Mouse (Mus musculus) stomach, postnatal 0 days (tissue): ENCODE results near the gene Thsd7b. TPM values are rescaled to one million over a fixed set of nuclear protein-coding genes. Genes with fewer than 3 reads are reported as not detected.

Experiments used
- ATAC-seq: fragments of 200-750 bp; cut with Nextera tagmentation; 2 replicates; pipeline ENCODE4 v1.8.0; 2017; ENCODE audit not compliant: low FRiP score, low TSS enrichment
- DNase-seq: peaks from one replicate; pipeline ENCODE4 v3.0.0-alpha.2; 2016; ENCODE audit warnings: low spot score
- H3K27ac ChIP-seq: fragments of 300-500 bp; sonication (generic); replicated peaks from 2 replicates; pipeline ENCODE4 v1.5.1; 2014; ENCODE audit warnings: mild to moderate bottlenecking, control low read depth
- H3K27me3 ChIP-seq: fragments of 300-500 bp; sonication (generic); 2 replicates; pipeline ENCODE4 v1.6.1; 2014; ENCODE audit warnings: low read length; ENCODE audit not compliant: control insufficient read depth, insufficient read depth
- H3K36me3 ChIP-seq: fragments of 300-500 bp; sonication (generic); 2 replicates; pipeline ENCODE4 v1.6.1; 2014; ENCODE audit warnings: low read length, mixed read lengths; ENCODE audit not compliant: control insufficient read depth, insufficient read depth
- H3K4me1 ChIP-seq: fragments of 300-500 bp; sonication (generic); replicated peaks from 2 replicates; pipeline ENCODE4 v1.6.1; 2014; ENCODE audit warnings: antibody characterized with exemption; ENCODE audit not compliant: control insufficient read depth, insufficient read depth
- H3K4me2 ChIP-seq: fragments of 300-500 bp; sonication (generic); replicated peaks from 2 replicates; pipeline ENCODE4 v1.6.1; 2014; ENCODE audit warnings: low read depth, mild to moderate bottlenecking, control low read depth, moderate library complexity
- H3K4me3 ChIP-seq: fragments of 300-500 bp; sonication (generic); 2 replicates; pipeline ENCODE4 v1.5.1; 2014; ENCODE audit warnings: low read depth, low read length, control low read depth
- H3K9ac ChIP-seq: fragments of 300-500 bp; sonication (generic); 2 replicates; pipeline ENCODE4 v1.6.1; 2014; ENCODE audit warnings: mild to moderate bottlenecking, low read length, control low read depth, mixed read lengths
- H3K9me3 ChIP-seq: fragments of 300-500 bp; sonication (generic); 2 replicates; pipeline ENCODE4 v1.6.1; 2016; ENCODE audit warnings: low read length; ENCODE audit not compliant: control insufficient read depth
- CTCF ChIP-seq: IDR thresholded peaks from 2 replicates; pipeline ENCODE4 v1.5.1; 2016; ENCODE audit warnings: antibody characterized with exemption, low read depth, mild to moderate bottlenecking, moderate library complexity
- EP300 ChIP-seq: optimal IDR thresholded peaks from 2 replicates; pipeline ENCODE3; 2016; ENCODE audit warnings: antibody characterized with exemption
- WGBS: fragments of 180-500 bp; shearing (Covaris S2); extraction: QIAGEN DNeasy Blood & Tissue Kit; methylation state at CpG from one replicate; pipeline ENCODE4 v1.1.7; 2014; 5-methylcytosine and 5-hydroxymethylcytosine counted together
- polyA plus RNA-seq: library from polyadenylated mRNA; unstranded; fragments of >200 nt; fragmentation: Nextera tagmentation; extraction: Ambion mirVana; gene quantifications from 2 replicates; pipeline ENCODE4 v1.2.1, GENCODE M21; 2015

The Thsd7b gene
- polyA plus RNA-seq, 1 experiment from 2014 or later: 0.53 TPM

- TF ChIP-seq EP300 (no peak), CTCF (no peak)
- Histone ChIP-seq H3K4me1 (no peaks in the 10 kb centered on the region), H3K9me3 (no peaks in the 10 kb centered on the region), H3K27ac (no peak overlapping the region), H3K36me3 (no peaks in the 10 kb centered on the region), H3K9ac (no peak overlapping the region), H3K4me3 (no peak overlapping the region), H3K4me2 (no peak overlapping the region), H3K27me3 (no peaks in the 10 kb centered on the region)
- DNase-seq (no peak), ATAC-seq (no peak)
- 70% methylated on average over 5 of the region's 5 CpGs for WGBS
These were observed 211.3 kb downstream of the Thsd7b start for GRCm38 (mm10) chr1:129484266-129485031.

- DNase-seq: no peak
- no peak for ATAC-seq
- no peaks in the 10 kb centered on the region for H3K4me1 ChIP-seq
- no peak overlapping the region for H3K9ac ChIP-seq
- WGBS: 87% methylated on average over 3 of the region's 3 CpGs
- no peaks in the 10 kb centered on the region for H3K27me3 ChIP-seq
- no peaks in the 10 kb centered on the region for H3K36me3 ChIP-seq
- no peak overlapping the region for H3K4me3 ChIP-seq
- H3K4me2 ChIP-seq: no peak overlapping the region
- peak; percentile 53 for TF ChIP-seq CTCF
- TF ChIP-seq EP300: no peak
- no peaks in the 10 kb centered on the region for H3K9me3 ChIP-seq
- no peak overlapping the region for H3K27ac ChIP-seq
These were observed 218.0 kb downstream of the Thsd7b start for GRCm38 (mm10) chr1:129491136-129491535.

DNA sequence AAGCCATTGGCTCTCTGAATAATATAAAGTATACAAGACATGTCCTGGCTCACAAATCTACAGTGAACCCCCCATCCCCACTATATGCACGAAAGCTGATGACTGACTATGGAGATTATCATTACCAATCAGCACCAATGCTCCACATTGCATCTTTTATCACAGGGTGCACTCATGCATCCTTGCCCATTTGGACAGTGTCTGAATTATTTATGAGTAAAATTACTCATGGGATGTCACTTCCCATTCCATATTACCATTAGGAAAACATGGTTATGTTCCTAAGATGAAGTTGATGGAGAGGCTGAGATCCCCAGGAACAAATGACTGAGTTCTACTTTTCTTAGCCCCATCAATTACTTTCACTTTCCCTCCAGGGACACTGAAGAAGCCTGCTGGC is 220.8 kb downstream of the Thsd7b start:
- Histone ChIP-seq H3K4me2 (no peak overlapping the region), H3K27me3 (no peaks in the 10 kb centered on the region), H3K4me3 (no peak overlapping the region), H3K27ac (no peak overlapping the region), H3K9me3 (no peaks in the 10 kb centered on the region), H3K36me3 (no peaks in the 10 kb centered on the region), H3K4me1 (no peaks in the 10 kb centered on the region), H3K9ac (no peak overlapping the region)
- WGBS: 73% methylated on average over 1 of the region's 1 CpGs
- TF ChIP-seq CTCF (no peak), EP300 (no peak)
- ATAC-seq (no peak), DNase-seq (no peak)

- Histone ChIP-seq H3K4me2 (no peak overlapping the region), H3K36me3 (no peaks in the 10 kb centered on the region), H3K9me3 (no peaks in the 10 kb centered on the region), H3K4me1 (no peaks in the 10 kb centered on the region), H3K4me3 (no peak overlapping the region), H3K27me3 (no peaks in the 10 kb centered on the region), H3K9ac (no peak overlapping the region), H3K27ac (no peak overlapping the region)
- 70% methylated on average over 3 of the region's 3 CpGs for WGBS
- DNase-seq (no peak), ATAC-seq (no peak)
- TF ChIP-seq CTCF (no peak), EP300 (no peak)
These were observed 228.6 kb downstream of the Thsd7b start for GRCm38 (mm10) chr1:129501707-129502106.

DNA sequence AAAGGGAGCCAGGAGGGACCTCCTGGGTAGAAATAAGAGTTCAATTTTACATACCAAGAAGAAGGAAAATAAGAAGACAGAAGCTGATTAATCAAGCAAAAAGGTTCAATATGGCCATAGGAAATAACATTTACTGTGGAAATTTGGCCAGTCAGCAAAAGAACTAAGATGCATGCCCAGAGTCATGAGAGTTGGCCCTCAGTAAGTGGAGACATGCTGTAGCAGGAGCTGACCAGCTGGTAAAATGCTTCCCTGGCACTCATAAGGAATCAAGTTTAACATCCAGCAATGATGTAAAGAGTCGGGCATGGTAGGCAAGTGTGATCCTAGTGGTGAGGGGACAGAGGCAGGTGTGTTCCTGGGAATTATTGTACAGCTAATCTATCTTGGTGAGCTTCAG is 243.3 kb downstream of the Thsd7b start:
- no peak for ATAC-seq
- no peaks in the 10 kb centered on the region for H3K4me1 ChIP-seq
- no peaks in the 10 kb centered on the region for H3K27me3 ChIP-seq
- no peak for DNase-seq
- H3K9me3 ChIP-seq: no peaks in the 10 kb centered on the region
- H3K36me3 ChIP-seq: no peaks in the 10 kb centered on the region
- no peak overlapping the region for H3K4me3 ChIP-seq
- H3K4me2 ChIP-seq: no peak overlapping the region
- H3K27ac ChIP-seq: no peak overlapping the region
- WGBS: 100% methylated on average over 1 of the region's 1 CpGs
- TF ChIP-seq EP300: no peak
- no peak for TF ChIP-seq CTCF
- H3K9ac ChIP-seq: no peak overlapping the region

DNA sequence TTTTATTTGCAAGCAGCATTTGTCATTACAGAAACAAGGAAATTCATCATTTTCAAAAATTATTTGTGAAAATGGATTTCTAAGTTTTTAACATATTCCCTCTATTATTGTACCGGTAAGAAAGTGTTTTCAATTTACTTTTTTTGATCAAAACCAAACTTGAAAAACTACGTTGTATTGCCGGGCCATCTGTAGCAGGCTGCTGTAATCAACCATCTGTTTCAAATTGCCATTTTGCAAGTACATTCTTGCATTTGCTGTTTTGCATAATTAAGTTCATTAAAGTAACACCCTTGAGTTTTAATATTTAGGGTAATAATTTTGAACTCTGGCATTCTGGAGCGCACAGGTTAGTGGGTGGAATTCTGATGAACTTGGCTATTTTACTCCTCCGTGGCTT is 246.6 kb downstream of the Thsd7b start:
- Histone ChIP-seq H3K9me3 (no peaks in the 10 kb centered on the region), H3K4me2 (no peak overlapping the region), H3K27me3 (no peaks in the 10 kb centered on the region), H3K4me3 (no peak overlapping the region), H3K9ac (no peak overlapping the region), H3K27ac (no peak overlapping the region), H3K4me1 (no peaks in the 10 kb centered on the region), H3K36me3 (no peaks in the 10 kb centered on the region)
- DNase-seq (no peak), ATAC-seq (no peak)
- no peak for TF ChIP-seq CTCF
- TF ChIP-seq EP300: no peak
- WGBS: 88% methylated on average over 5 of the region's 5 CpGs
